Mouse (Mus musculus) liver, embryonic 18 days (tissue): Measurements from ENCODE around the gene Nlgn1. TPM values are rescaled to one million over a fixed set of nuclear protein-coding genes. Genes with fewer than 3 reads are reported as not detected.

Source experiments
- polyA plus RNA-seq: library from polyadenylated mRNA; depleted of rRNA; stranded (reverse); fragments of >200 nt; gene quantifications from 2 replicates; pipeline ENCODE4 v1.2.3, GENCODE M21; 2012; rRNA removed

The Nlgn1 gene
- 0.01 TPM in 1 of 2 replicates, not detected in the other for polyA plus RNA-seq

GRCm38 (mm10) chr3:26332400-26333238, at the start of gene Nlgn1:
Nlgn1 (minus strand) TSS chr3:26332460.

